Mouse (Mus musculus) cortical plate, adult 2 months (tissue): Measurements from ENCODE around the gene Foxn3.

Experiments
- CTCF ChIP-seq: fragments of 200-500 bp; IDR thresholded peaks from 2 replicates; pipeline ENCODE4 v1.5.1; 2011; ENCODE audit warnings: mild to moderate bottlenecking, control low read depth, low read length; ENCODE audit not compliant: insufficient read depth; ENCODE audit errors: extremely low read depth
- POLR2A ChIP-seq: fragments of 200-500 bp; IDR thresholded peaks from 2 replicates; pipeline ENCODE4 v1.6.1; 2011; ENCODE audit warnings: mild to moderate bottlenecking, low read length, control low read depth; ENCODE audit not compliant: insufficient read depth; ENCODE audit errors: extremely low read depth

GRCm38 (mm10) chr12:99529687-99530411, 33.5 kb downstream of the Foxn3 start:
- TF ChIP-seq CTCF (no peak), POLR2A (no peak)
